In the genomic region with DNA sequence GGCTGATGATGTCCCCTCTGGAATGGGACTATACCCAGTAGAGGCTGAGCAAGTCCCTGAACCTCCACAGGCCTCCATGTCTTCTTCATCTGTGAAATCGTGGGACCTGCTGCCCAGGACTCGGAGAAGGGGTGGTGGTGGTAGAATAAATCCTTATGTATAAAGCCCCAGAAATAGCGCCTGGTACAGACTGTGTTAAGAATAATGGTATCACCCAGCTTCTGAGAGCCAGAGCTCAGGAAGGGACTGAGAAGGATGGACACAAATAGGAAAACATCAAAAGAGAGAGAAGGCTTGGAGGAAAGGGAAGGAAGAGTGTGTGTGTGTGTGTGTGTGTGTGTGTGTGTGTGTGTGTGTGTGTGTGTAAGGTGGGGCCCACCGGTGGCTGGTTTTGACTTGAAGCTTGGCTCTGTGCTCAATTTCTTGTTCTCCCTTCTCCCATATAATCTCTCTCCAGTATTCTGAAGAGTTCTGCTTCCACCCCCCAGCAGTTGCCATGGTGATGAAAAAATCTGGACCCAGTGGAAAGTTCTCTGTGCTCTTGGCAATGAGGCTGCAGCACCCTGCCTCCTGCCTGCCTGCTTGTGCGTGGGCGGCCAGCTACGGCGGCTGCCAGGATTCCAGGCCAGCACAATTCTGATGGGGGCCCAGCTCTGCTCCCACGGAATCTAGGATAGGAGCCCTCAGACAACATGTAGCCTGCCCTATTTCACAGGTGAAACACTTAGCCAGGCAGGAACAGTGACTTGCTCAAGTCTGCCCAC, we compare ENCODE assay signal across 9 mouse cellular contexts.
DNase-seq lines count a peak whose midpoint lies in the region; ATAC-seq and TF ChIP-seq lines count a peak whose summit lies in the region.
"Had no signal": no experiment of that assay in that cellular context is flagged by ENCODE, and none has a peak within 500 bp of the region (broad histone marks: within the 10 kb centered on the region; RNA-seq: fewer than 3 reads in every experiment).

No protein-coding gene starts in this region.

- H3K4me3 ChIP-seq in forebrain, embryonic 15.5 days, result no peak overlapping the region
- no peak overlapping the region for H3K4me3 ChIP-seq in forebrain, embryonic 12.5 days (replicated peaks)
- no peak overlapping the region for H3K4me3 ChIP-seq in layer of hippocampus, adult 2 months
- no peak overlapping the region for H3K4me3 ChIP-seq in midbrain, postnatal 0 days (ENCODE audit: low read depth, low read length)
- H3K4me3 ChIP-seq: limb, embryonic 12.5 days had no signal

- H3K4me1 ChIP-seq in forebrain, embryonic 15.5 days, result peaks cover 17% of the 10 kb centered on the region
- H3K4me1 ChIP-seq in forebrain, embryonic 12.5 days, result peaks cover 9% of the 10 kb centered on the region
- peaks cover 24% of the 10 kb centered on the region for H3K4me1 ChIP-seq in midbrain, postnatal 0 days (ENCODE audit: insufficient read depth, low read length)
- H3K4me1 ChIP-seq: limb, embryonic 12.5 days had no signal

- H3K27me3 ChIP-seq in forebrain, embryonic 15.5 days, result no peaks in the 10 kb centered on the region
- H3K27me3 ChIP-seq in forebrain, embryonic 12.5 days, result no peaks in the 10 kb centered on the region
- H3K27me3 ChIP-seq in midbrain, postnatal 0 days (ENCODE audit: insufficient read depth, low read length), result no peaks in the 10 kb centered on the region

- ATAC-seq in forebrain, embryonic 15.5 days (replicated peaks), result peak; percentile 88
- no peak for ATAC-seq in forebrain, embryonic 12.5 days (ENCODE audit: low FRiP score)
- peak; percentile 85 for ATAC-seq in midbrain, postnatal 0 days (ENCODE audit: low FRiP score)

- H3K9ac ChIP-seq in forebrain, embryonic 15.5 days (replicated peaks), result no peak overlapping the region
- no peak overlapping the region for H3K9ac ChIP-seq in forebrain, embryonic 12.5 days
- no peak overlapping the region for H3K9ac ChIP-seq in midbrain, postnatal 0 days (replicated peaks; ENCODE audit: low read length, poor library complexity, severe bottlenecking)
- H3K9ac ChIP-seq: limb, embryonic 12.5 days had no signal

- peak overlapping the region; percentile 70 for H3K27ac ChIP-seq in forebrain, embryonic 15.5 days (replicated peaks)
- H3K27ac ChIP-seq in forebrain, embryonic 12.5 days, result no peak overlapping the region
- H3K27ac ChIP-seq in layer of hippocampus, adult 2 months, result peak overlapping the region; percentile 90
- H3K27ac ChIP-seq in midbrain, postnatal 0 days (ENCODE audit: low read depth, low read length), result peak overlapping the region; percentile 74
- H3K27ac ChIP-seq: limb, embryonic 12.5 days had no signal

- peak; percentile 91 for DNase-seq in NIH3T3 (ENCODE audit: low read depth)
- DNase-seq in cerebellum, postnatal 4 days (ENCODE audit: low spot score in 2 of 2), result peak; percentile 44 to 69
- DNase-seq in layer of hippocampus, adult 2 months (ENCODE audit: low spot score in 2 of 2), result peak; percentile 96
- DNase-seq in midbrain, postnatal 0 days (ENCODE audit: low spot score), result peak; percentile 91
- DNase-seq in kidney, adult 8-10 months, result no peak
- no peak for DNase-seq in urinary bladder, postnatal 4 days (ENCODE audit: low spot score in 2 of 2)

- no peak for TF ChIP-seq CTCF in layer of hippocampus, adult 2 months (conservative IDR thresholded peaks at IDR 0.05)
- peak; percentile 39; the same call in 1 of the 2 replicates for TF ChIP-seq CTCF in midbrain, postnatal 0 days (IDR thresholded peaks at IDR 0.05)

- no peaks in the 10 kb centered on the region for H3K9me3 ChIP-seq in forebrain, embryonic 15.5 days
- H3K9me3 ChIP-seq in forebrain, embryonic 12.5 days, result no peaks in the 10 kb centered on the region
- H3K9me3 ChIP-seq in midbrain, postnatal 0 days (ENCODE audit: low read length), result no peaks in the 10 kb centered on the region
- H3K9me3 ChIP-seq: limb, embryonic 12.5 days had no signal

- 33% methylated on average over 8 of the region's 9 CpGs for WGBS in forebrain, embryonic 15.5 days
- 68% methylated on average over 9 of the region's 9 CpGs for WGBS in forebrain, embryonic 12.5 days
- 28% methylated on average over 9 of the region's 9 CpGs for WGBS in midbrain, postnatal 0 days

- H3K36me3 ChIP-seq in forebrain, embryonic 15.5 days, result no peaks in the 10 kb centered on the region
- H3K36me3 ChIP-seq in forebrain, embryonic 12.5 days (replicated peaks), result no peaks in the 10 kb centered on the region
- no peaks in the 10 kb centered on the region for H3K36me3 ChIP-seq in midbrain, postnatal 0 days (ENCODE audit: insufficient read depth, low read length)
- H3K36me3 ChIP-seq: limb, embryonic 12.5 days had no signal

- H3K4me2 ChIP-seq in forebrain, embryonic 15.5 days (replicated peaks), result no peak overlapping the region
- no peak overlapping the region for H3K4me2 ChIP-seq in forebrain, embryonic 12.5 days
- H3K4me2 ChIP-seq in midbrain, postnatal 0 days (ENCODE audit: low read depth, low read length, poor library complexity, severe bottlenecking), result no peak overlapping the region
- H3K4me2 ChIP-seq: limb, embryonic 12.5 days had no signal

Comparison
In these comparisons a context has a peak if more than half of its experiments do, and no peak if none do; other contexts are left out.
1. DNase-seq: peak in NIH3T3 (single experiment), cerebellum, postnatal 4 days (2 of 2), layer of hippocampus, adult 2 months (2 of 2) and midbrain, postnatal 0 days (single experiment); none in kidney, adult 8-10 months (0 of 2) and urinary bladder, postnatal 4 days (0 of 2).